Mouse (Mus musculus) E14TG2a.4 (cell line): ENCODE measurements around the gene Slc9a1.

Experiments
- H3K27me3 ChIP-seq: 2 replicates; pipeline ENCODE4 v1.6.1; 2014; ENCODE audit warnings: low read length, control low read depth; ENCODE audit not compliant: insufficient read depth
- H3K36me3 ChIP-seq: 2 replicates; pipeline ENCODE4 v1.6.1; 2014; ENCODE audit warnings: low read length, control low read depth; ENCODE audit not compliant: insufficient read depth
- H3K4me1 ChIP-seq: replicated peaks from 2 replicates; pipeline ENCODE4 v1.6.1; 2014; ENCODE audit warnings: low read depth, low read length, control low read depth
- H3K4me3 ChIP-seq: replicated peaks from 2 replicates; pipeline ENCODE4 v1.5.1; 2014; ENCODE audit warnings: mild to moderate bottlenecking, low read length
- H3K9me3 ChIP-seq: 2 replicates; pipeline ENCODE4 v1.6.1; 2014; ENCODE audit warnings: low read length, control low read depth
- CTCF ChIP-seq: conservative IDR thresholded peaks from 2 replicates; pipeline ENCODE4 v1.5.1; 2014; ENCODE audit warnings: low read length
- NANOG ChIP-seq: IDR thresholded peaks from 2 replicates; pipeline ENCODE4 v1.6.1; 2014; ENCODE audit warnings: borderline replicate concordance, low read length, mixed read lengths
- POU5F1 ChIP-seq: IDR thresholded peaks from 2 replicates; pipeline ENCODE4 v1.6.1; 2014; ENCODE audit warnings: low read length, borderline replicate concordance

Slc9a1 gene

GRCm38 (mm10) chr4:133424100-133424499, 54.6 kb downstream of the Slc9a1 start:
- Histone ChIP-seq H3K27me3 (no peaks in the 10 kb centered on the region), H3K4me3 (no peak overlapping the region), H3K9me3 (no peaks in the 10 kb centered on the region), H3K4me1 (peaks cover 44% of the 10 kb centered on the region), H3K36me3 (peaks cover 40% of the 10 kb centered on the region)
- TF ChIP-seq NANOG: no peak
- peak; percentile 82 for TF ChIP-seq CTCF

- Histone ChIP-seq H3K4me1 (peaks cover 25% of the 10 kb centered on the region), H3K36me3 (peaks cover 23% of the 10 kb centered on the region), H3K27me3 (no peaks in the 10 kb centered on the region), H3K4me3 (no peak overlapping the region), H3K9me3 (no peaks in the 10 kb centered on the region)
- TF ChIP-seq NANOG (no peak), CTCF (no peak), POU5F1 (no peak)
These were observed 56.6 kb downstream of the Slc9a1 start for GRCm38 (mm10) chr4:133426141-133426540.

GRCm38 (mm10) chr4:133431508-133431907, 62.0 kb downstream of the Slc9a1 start:
- Histone ChIP-seq H3K4me1 (peaks cover 23% of the 10 kb centered on the region), H3K36me3 (no peaks in the 10 kb centered on the region), H3K9me3 (no peaks in the 10 kb centered on the region), H3K4me3 (no peak overlapping the region), H3K27me3 (no peaks in the 10 kb centered on the region)
- no peak for TF ChIP-seq NANOG
- no peak for TF ChIP-seq CTCF
- no peak for TF ChIP-seq POU5F1

GRCm38 (mm10) chr4:133432560-133433171, 63.2 kb downstream of the Slc9a1 start:
- TF ChIP-seq CTCF: no peak
- no peak for TF ChIP-seq POU5F1
- TF ChIP-seq NANOG: no peak
- no peaks in the 10 kb centered on the region for H3K27me3 ChIP-seq
- no peaks in the 10 kb centered on the region for H3K36me3 ChIP-seq
- no peaks in the 10 kb centered on the region for H3K9me3 ChIP-seq
- no peak overlapping the region; the same call in 1 of the 2 replicates for H3K4me3 ChIP-seq
- peaks cover 28% of the 10 kb centered on the region for H3K4me1 ChIP-seq

GRCm38 (mm10) chr4:133435921-133436320, 66.4 kb downstream of the Slc9a1 start:
- Histone ChIP-seq H3K9me3 (no peaks in the 10 kb centered on the region), H3K36me3 (no peaks in the 10 kb centered on the region), H3K4me3 (no peak overlapping the region), H3K4me1 (peaks cover 48% of the 10 kb centered on the region), H3K27me3 (no peaks in the 10 kb centered on the region)
- TF ChIP-seq POU5F1 (no peak), NANOG (no peak), CTCF (no peak)

GRCm38 (mm10) chr4:133439460-133440376, 70.2 kb downstream of the Slc9a1 start:
- no peak for TF ChIP-seq CTCF
- peak; percentile 7; the same call in 1 of the 2 replicates for TF ChIP-seq NANOG
- TF ChIP-seq POU5F1: no peak
- Histone ChIP-seq H3K4me3 (peak overlapping the region; percentile 51), H3K36me3 (no peaks in the 10 kb centered on the region), H3K9me3 (no peaks in the 10 kb centered on the region), H3K27me3 (no peaks in the 10 kb centered on the region), H3K4me1 (peaks cover 62% of the 10 kb centered on the region)

- TF ChIP-seq NANOG (no peak), CTCF (no peak), POU5F1 (no peak)
- Histone ChIP-seq H3K4me3 (peak overlapping the region; percentile 43), H3K9me3 (no peaks in the 10 kb centered on the region), H3K27me3 (no peaks in the 10 kb centered on the region), H3K36me3 (no peaks in the 10 kb centered on the region), H3K4me1 (peaks cover 65% of the 10 kb centered on the region)
These were observed 70.9 kb downstream of the Slc9a1 start for GRCm38 (mm10) chr4:133440377-133440795.

GRCm38 (mm10) chr4:133442194-133442593, 72.7 kb downstream of the Slc9a1 start:
- Histone ChIP-seq H3K27me3 (no peaks in the 10 kb centered on the region), H3K4me3 (no peak overlapping the region; the same call in 1 of the 2 replicates), H3K4me1 (peaks cover 79% of the 10 kb centered on the region), H3K36me3 (no peaks in the 10 kb centered on the region), H3K9me3 (no peaks in the 10 kb centered on the region)
- TF ChIP-seq CTCF (no peak), POU5F1 (no peak), NANOG (no peak)
